Mouse (Mus musculus) bone marrow macrophage, adult 2 months (primary cell): Measurements from ENCODE around the gene Atxn7l3.

Experiments
- CTCF ChIP-seq: IDR thresholded peaks from 2 replicates; pipeline ENCODE4 v1.5.1; 2012; ENCODE audit warnings: low read depth, mild to moderate bottlenecking, low read length, moderate library complexity
- POLR2A ChIP-seq: IDR thresholded peaks from 2 replicates; pipeline ENCODE4 v1.6.1; 2012; ENCODE audit warnings: mild to moderate bottlenecking, low read depth, low read length, borderline replicate concordance

DNA sequence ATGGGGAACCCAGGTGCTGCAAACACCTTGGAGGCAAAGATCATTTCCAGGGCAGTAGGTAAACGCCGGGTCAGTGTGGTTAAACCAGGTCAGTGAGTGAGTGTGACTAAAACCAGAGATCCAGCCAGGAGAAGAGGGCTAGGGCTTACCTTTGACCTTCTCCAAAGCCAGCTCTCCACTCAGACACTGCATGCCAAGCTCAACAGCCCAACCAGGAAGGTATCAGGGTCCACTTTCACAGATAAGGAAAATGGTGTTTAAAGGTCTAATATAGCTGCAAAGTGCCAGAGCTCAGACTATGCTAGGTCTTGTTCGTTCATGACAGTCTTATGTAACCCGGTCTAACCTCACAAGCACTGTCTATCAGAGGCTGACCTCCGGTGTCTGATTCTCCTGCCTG, 55.2 kb downstream of the Atxn7l3 start:
- TF ChIP-seq CTCF (no peak), POLR2A (no peak)
